Mouse (Mus musculus) activated CD4-positive, CD25-positive, alpha-beta regulatory T cell, adult 4 months (primary cell): ENCODE data around the gene Acr. TPM values are rescaled to one million over a fixed set of nuclear protein-coding genes. Genes with fewer than 3 reads are reported as not detected.

Source experiments
- ATAC-seq: one replicate; pipeline ENCODE4 v1.8.0; 2017
- polyA plus RNA-seq, 2 experiments: library from polyadenylated mRNA; unstranded; fragments of 100-300 nt; shearing (Covaris generic); gene quantifications; one replicate each; pipeline ENCODE4 v1.2.1; 2017

Acr gene
- polyA plus RNA-seq, 2 experiments from 2014 or later, result not detected

DNA sequence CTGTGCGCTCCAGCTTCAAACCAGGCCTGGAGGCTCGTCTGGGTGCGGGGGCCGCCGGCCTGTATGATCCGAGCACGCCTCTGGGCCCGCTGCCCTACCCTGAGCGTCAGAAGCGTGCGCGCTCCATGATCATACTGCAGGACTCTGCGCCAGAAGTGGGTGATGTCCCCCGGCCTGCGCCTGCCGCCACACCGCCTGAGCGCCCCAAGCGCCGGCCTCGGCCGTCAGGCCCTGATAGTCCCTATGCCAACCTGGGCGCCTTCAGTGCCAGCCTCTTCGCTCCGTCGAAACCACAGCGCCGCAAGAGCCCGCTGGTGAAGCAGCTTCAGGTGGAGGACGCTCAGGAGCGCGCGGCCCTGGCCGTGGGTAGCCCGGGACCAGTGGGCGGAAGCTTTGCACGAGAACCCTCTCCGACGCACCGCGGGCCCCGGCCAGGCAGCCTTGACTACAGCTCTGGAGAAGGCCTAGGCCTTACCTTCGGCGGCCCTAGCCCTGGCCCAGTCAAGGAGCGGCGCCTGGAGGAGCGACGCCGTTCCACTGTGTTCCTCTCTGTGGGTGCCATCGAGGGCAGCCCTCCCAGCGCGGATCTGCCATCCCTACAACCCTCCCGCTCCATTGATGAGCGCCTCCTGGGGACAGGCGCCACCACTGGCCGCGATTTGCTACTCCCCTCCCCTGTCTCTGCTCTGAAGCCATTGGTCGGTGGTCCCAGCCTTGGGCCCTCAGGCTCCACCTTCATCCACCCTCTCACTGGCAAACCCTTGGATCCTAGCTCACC is 20.1 kb upstream of the Acr start:
- no peak for ATAC-seq

DNA sequence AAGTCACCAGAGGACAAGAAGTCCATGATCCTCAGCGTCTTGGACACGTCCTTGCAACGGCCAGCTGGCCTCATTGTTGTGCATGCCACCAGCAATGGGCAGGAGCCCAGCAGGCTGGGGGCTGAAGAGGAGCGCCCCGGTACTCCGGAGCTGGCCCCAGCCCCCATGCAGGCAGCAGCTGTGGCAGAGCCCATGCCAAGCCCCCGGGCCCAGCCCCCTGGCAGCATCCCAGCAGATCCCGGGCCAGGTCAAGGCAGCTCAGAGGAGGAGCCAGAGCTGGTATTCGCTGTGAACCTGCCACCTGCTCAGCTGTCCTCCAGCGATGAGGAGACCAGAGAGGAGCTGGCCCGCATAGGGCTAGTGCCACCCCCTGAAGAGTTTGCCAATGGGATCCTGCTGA is 19.3 kb upstream of the Acr start:
- no peak for ATAC-seq

DNA sequence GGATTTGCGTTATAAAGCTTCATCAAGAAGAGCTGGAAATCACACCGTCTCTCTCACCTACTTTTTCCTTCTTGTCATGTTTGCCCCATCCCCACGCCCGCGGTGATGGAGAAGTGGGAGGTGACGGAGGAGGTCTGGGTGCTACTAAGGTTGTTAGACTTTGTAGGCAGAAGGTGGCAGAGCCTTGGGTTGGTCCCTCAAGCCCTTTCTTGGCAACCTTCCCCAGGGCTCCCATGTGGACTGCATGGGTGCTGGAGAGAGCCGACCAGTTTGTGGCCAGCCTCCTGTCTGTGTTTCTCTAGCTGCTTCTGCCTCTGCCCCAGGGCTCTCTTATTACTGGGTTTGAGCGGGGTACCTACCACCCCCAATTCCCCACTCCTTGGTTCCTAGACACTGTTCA is 17.6 kb upstream of the Acr start:
- no peak for ATAC-seq

DNA sequence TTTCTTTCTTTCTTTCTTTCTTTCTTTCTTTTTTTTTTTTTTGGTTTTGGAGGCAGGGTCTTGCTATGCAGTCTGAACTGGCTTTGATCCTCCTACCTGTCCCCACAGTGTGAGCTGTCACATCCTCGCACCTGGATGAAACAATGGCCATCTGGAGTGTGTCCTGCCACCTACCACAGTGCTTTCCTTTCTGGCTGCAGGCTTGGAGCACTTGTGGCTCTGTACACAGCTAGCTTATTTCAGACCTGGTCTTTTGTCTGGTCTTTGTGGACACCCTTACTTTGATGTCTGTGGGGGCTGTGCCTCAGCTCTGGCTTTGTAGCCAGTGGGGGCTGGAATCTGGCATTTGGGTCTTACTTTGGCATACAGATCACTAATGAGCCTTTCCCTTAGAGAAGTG is 16.4 kb upstream of the Acr start:
- ATAC-seq, result no peak

DNA sequence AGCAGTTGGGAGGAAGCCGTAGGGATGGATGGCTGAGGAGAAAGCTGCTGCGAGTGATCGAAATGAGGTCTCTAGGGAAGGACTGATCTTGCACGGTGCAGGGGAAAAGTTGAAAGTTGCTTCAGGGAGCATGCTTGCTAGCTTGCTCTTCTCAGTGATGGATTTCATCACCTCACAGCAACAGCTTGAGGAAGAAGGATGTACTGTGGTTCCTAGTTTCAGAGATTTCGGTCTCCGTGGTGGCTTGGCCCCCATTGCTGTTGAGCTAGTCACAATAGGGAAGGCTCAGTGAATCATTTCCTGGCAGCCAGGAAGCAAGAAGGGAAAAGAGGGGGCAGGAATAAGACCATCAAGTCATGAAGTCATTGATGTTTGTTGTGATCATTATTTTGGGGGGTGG is 12.5 kb upstream of the Acr start:
- ATAC-seq, result no peak

GRCm38 (mm10) chr15:89556401-89557178 is 11.5 kb upstream of the Acr start:
- no peak for ATAC-seq

- ATAC-seq, result no peak
Observed at GRCm38 (mm10) chr15:89557179-89557995, 10.7 kb upstream of the Acr start.

GRCm38 (mm10) chr15:89557996-89558390 is 10.1 kb upstream of the Acr start:
- no peak for ATAC-seq

GRCm38 (mm10) chr15:89559202-89559731 is 8.9 kb upstream of the Acr start:
- ATAC-seq, result no peak

- no peak for ATAC-seq
Observed at GRCm38 (mm10) chr15:89572147-89572546, 4.0 kb downstream of the Acr start.

DNA sequence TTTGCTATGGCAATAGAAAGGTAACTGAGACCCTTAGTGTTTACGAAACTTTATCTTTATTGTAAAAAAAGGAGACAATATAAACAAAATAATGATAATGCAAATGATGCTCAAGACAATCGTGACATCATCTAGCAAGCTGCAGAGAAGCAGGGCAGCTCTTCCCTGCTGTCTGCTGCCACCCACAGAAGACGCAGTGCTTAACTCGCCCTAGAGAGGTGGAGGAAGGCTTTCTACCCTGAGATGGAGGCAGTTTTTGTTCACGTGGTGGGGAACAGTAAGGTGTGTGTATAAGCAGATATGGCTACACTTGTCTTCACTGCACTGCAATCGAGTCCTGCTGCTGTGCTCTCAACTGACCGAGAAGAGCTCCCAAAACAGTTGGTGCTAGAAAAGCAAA is 14.4 kb downstream of the Acr start:
- ATAC-seq, result no peak

DNA sequence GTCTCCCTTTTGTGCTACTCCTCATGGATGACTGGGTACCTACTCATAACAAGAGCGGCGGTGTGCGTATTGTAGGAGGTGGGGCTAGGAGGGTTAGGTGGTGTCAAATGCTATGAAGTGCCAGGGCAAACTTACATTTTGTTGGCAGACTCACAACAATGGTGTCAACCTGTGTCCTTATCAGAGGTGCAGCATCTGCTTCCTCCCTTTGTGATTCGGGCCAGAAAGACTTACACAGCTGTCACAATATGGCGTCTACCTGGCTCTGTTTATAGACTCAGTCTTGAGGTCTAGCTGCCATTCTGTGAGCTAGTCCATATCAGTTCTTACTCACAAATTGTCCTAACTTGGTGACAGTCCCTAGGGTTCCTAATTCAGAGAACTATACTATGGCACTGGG is 17.0 kb downstream of the Acr start:
- no peak for ATAC-seq

- no peak for ATAC-seq
Observed at GRCm38 (mm10) chr15:89585631-89586030, 17.5 kb downstream of the Acr start.

DNA sequence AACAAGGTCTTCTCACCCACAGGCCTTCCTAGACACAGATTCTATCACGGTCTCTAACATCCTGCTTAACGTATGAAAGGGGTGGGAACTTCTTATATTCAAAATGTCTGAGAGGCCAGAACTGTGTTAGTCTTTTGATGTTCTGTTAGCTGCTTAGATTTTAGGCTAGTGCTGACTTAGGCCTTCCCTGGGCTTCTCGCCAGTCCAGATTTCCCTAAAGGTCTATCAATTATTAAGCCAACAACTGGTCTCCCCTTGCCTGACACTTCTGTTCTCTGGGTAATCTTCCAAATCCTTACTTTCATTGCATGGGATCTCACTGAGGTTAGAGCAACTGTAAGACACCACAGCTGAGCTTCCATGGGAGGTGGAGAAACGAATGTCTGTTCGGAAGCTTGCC is 21.0 kb downstream of the Acr start:
- ATAC-seq, result no peak

DNA sequence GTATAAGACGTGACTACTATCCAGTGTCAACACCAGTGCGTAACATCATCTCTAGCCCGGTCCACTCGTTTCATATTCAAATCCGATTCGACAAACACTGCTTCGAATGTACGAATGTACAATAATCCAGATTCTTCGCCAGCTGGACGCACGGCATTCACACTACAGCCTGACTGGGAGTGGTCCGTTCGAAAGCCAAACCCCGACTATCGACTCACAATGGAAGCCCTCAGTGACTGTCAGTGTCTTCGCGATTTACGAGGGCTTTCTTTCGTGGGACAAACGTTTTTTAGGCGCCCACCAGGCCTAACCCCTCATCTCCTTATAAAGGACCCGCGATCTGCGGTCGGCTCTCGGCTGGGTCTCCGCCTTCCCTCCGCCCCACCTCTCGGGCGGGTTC is 23.2 kb downstream of the Acr start:
- no peak for ATAC-seq

GRCm38 (mm10) chr15:89591723-89592455 is 23.8 kb downstream of the Acr start, which contains the start of gene Rabl2:
Gene Rabl2, minus strand, starts transcription at chr15:89591923.
- ATAC-seq, result peak; percentile 85

DNA sequence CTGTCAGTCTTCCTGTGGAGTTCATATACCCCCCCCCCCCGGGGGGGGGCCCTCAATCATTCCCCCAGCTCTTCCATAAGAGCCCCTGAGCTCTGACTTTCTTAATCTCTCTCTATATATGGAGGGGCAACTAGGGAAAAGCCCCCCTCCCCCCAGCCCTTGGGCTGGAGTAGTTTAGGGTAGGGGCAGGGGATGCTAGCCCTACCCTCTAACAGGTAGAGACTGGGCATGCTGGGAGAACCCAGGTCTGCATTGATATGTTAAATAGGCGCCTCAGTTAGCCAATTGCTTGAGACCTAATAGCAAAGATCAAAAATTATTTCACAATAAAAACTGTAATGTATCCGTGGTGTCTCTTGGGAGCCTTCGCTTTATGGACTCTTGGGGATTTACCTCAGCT is 24.4 kb downstream of the Acr start:
- ATAC-seq, result no peak

- ATAC-seq, result no peak
Observed at GRCm38 (mm10) chr15:89605822-89606570, 37.9 kb downstream of the Acr start.

- ATAC-seq, result no peak
Observed at GRCm38 (mm10) chr15:89607480-89607879, 39.4 kb downstream of the Acr start.

DNA sequence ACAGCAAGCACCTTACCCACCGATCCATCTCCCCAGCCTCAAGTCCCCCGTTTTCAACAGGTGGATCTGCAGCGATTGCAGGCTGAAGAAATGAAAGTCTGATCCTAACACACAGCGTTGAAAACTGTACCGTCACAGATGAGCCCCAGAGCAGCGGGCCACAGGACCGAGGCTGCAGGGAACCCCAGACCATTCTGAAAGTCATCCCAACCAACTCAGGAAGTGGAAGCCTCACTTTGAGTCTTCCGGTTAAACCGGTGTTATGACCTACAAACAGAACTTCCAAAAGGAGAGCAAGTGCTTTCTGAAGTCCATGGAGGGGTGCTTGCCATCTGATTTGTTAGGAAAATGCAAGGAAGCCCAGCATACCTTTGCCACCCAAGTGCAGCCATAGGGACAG is 39.8 kb downstream of the Acr start:
- ATAC-seq, result no peak

DNA sequence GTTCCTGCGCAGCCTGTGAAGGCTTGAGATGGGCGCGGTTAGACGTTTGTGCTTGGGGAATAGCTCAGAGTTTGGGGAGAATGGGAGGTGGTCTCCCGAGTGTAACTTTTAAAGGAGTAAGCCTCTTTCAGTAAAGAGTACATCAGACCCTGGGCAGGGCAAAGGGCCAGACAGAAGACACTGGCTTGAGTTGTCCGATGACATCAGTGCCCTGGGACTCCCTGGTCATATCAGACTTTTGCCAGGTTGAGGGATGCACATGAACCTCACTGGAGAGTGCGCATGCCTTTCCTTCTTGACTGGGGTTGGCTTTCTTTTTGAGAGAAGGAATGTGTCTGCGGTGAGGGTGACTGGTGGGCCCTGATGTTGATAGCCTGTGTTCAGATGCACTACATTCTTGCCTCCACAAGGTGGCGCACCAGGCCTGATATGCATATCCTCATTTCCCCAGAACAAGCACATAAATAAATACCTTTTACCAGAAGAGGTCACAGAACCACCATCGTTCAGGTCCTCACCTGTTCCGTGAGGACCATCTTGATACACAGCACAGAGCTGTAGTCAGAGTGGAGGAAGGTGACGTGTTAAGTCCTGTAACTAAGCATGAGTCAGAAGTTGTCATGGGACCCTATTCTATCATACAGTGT is 54.3 kb downstream of the Acr start:
- no peak for ATAC-seq
